Mouse (Mus musculus): ENCODE data around the gene Il1f5. TPM values are rescaled to one million over a fixed set of nuclear protein-coding genes. Genes with fewer than 3 reads are reported as not detected.
A peak's percentile ranks its signal among the peaks of the same experiment; 100 is the strongest.

Il1f5 gene
- 0.22 and 0.36 TPM in 2 replicates for polyA plus RNA-seq (2015; fragmentation: Nextera tagmentation; extraction: Ambion mirVana)

GRCm38 (mm10) chr2:24276654-24277053 lies at the start of gene Il1f5:
TSS of gene Il1f5 (plus strand) at chr2:24276954.
- no peak for DNase-seq (ENCODE audit: low spot score)

- DNase-seq (ENCODE audit: low spot score): no peak
Observed at GRCm38 (mm10) chr2:24227191-24227590, 49.6 kb upstream of the Il1f5 start.

DNA sequence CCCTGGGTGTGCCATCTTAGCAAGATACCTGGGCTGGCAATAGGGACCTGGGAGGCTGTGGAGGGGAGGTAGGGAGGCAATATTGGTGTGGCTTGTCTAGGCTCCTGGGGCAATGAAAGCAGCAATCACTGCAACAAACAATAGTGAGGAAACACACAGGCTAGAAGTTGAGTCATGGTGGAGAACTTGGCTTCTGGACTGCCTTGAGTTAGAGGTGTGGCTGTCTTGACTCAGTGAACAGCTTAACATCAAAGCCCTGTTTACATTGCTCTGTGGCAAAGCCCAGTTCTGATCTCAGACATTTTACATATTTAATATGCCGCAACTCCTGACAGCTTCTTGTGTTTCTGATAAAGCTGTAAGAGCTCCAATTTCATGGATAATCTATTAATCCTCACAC lies 9.3 kb upstream of the Il1f5 start:
- DNase-seq (ENCODE audit: low spot score): no peak

GRCm38 (mm10) chr2:24273619-24274018 lies 3.1 kb upstream of the Il1f5 start:
- no peak for DNase-seq (ENCODE audit: low spot score)

DNA sequence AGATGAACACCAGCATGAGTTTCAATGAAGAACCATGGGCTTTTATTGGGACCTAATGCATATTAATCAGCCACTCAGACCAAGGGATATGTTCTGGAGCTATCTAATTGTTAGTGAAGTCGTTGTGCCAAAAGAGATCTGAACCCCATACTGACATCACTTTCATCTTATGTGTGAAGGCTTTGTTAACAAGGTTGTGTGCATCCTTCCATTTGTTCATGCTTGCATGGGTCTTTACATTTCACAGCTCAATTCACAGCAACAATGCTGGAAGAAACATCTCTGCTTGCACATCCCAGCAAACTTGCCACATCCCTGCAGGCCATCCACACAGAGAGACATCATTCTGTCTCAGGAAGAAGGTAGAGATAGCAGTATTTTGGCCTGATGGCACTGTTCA lies 1.6 kb upstream of the Il1f5 start:
- DNase-seq (ENCODE audit: low spot score): no peak

DNA sequence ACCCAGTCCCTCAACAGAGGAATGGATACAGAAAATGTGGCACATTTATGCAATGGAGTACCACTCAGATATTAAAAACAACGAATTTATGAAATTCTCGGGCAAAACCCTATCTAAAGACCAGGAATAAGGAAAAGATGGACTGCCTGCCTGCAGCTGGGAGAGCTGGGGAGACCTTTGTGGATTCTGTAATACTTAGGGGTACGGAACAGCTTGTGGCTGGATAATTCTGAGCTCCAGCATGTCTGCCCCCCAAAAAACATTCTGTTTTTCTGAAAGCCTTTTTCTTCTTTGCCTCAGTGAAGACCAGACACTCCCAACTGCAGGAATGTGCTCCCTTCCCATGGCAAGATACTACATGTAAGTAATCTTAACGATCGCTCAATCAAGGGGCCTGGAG lies 14.1 kb downstream of the Il1f5 start, which contains the start of gene Il1f10:
Gene Il1f10 (plus strand): TSS at position 301 of the 400 bp plus-strand sequence.
- DNase-seq (ENCODE audit: low spot score): no peak

GRCm38 (mm10) chr2:24294616-24295015 lies 17.9 kb downstream of the Il1f5 start:
- DNase-seq (ENCODE audit: low spot score): no peak

GRCm38 (mm10) chr2:24296837-24297236 lies 20.1 kb downstream of the Il1f5 start:
- peak; percentile 69 for DNase-seq (ENCODE audit: low spot score)

GRCm38 (mm10) chr2:24311302-24312001 lies 34.7 kb downstream of the Il1f5 start:
- DNase-seq (ENCODE audit: low spot score): peak; percentile 8

GRCm38 (mm10) chr2:24316919-24317318 lies 40.2 kb downstream of the Il1f5 start:
- no peak for DNase-seq (ENCODE audit: low spot score)

- DNase-seq (ENCODE audit: low spot score): no peak
Observed at GRCm38 (mm10) chr2:24317919-24318598, 41.3 kb downstream of the Il1f5 start.

Other genes with a start within 250 kb of the Il1f5 start
- 0.49 and 0.56 TPM in 2 replicates for gene Hnmt, start 227.6 kb upstream of the Il1f5 start, polyA plus RNA-seq (2015; fragmentation: Nextera tagmentation; extraction: Ambion mirVana)
- not detected in 2 replicates for gene Tbpl2, start 180.4 kb upstream of the Il1f5 start, polyA plus RNA-seq (2015; fragmentation: Nextera tagmentation; extraction: Ambion mirVana)
- gene Il1f8, start 123.8 kb upstream of the Il1f5 start, polyA plus RNA-seq (2015; fragmentation: Nextera tagmentation; extraction: Ambion mirVana): not detected in 2 replicates
- 0.16 TPM in 1 of 2 replicates, not detected in the other for gene Il1f9, start 90.5 kb upstream of the Il1f5 start, polyA plus RNA-seq (2015; fragmentation: Nextera tagmentation; extraction: Ambion mirVana)
- 0.36 and 0.83 TPM in 2 replicates for gene Il1f6, start 61.5 kb upstream of the Il1f5 start, polyA plus RNA-seq (2015; fragmentation: Nextera tagmentation; extraction: Ambion mirVana)
- 0.38 TPM in 1 of 2 replicates, not detected in the other for gene Il1f10, start 14.2 kb downstream of the Il1f5 start, polyA plus RNA-seq (2015; fragmentation: Nextera tagmentation; extraction: Ambion mirVana)
- gene Il1rn, start 59.9 kb downstream of the Il1f5 start, polyA plus RNA-seq (2015; fragmentation: Nextera tagmentation; extraction: Ambion mirVana): 3.9 TPM in 2 replicates
- 39.5 and 42.1 TPM in 2 replicates for gene Psd4, start 90.6 kb downstream of the Il1f5 start, polyA plus RNA-seq (2015; fragmentation: Nextera tagmentation; extraction: Ambion mirVana)
- 0.07 and 0.17 TPM in 2 replicates for gene Pax8, start 198.6 kb downstream of the Il1f5 start, polyA plus RNA-seq (2015; fragmentation: Nextera tagmentation; extraction: Ambion mirVana)

Measured in thymus, postnatal 0 days (tissue).